In the genomic region with DNA sequence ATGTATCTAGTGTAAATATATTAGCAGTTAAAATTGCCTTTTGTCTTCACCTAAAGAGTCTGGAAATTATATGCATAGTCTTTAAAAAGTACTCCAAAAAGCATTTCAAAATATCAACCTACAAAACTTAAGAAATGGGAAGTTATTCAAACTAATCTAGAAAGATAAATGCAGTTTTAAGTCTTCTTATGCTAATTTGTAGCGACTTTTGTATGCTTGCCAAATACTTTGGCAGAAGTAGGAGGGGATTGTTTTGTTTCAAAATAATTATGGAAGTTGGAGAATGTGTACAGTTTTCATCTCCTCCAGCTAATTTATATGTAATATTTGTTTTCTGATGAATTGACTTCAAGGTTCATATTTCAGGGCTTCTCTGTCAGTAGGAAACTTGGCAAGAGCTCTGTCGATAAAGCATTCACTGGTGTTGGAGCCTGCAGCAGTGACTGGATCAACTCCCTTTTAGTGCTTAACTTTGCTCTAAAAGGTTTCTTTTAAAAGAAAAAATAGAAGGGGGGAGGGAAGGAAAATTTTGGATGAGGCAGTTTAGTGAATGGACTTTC, we compare ENCODE assay signal across 27 mouse cellular contexts. TPM values are rescaled to one million over a fixed set of nuclear protein-coding genes. Genes with fewer than 3 reads are reported as not detected.
DNase-seq lines count a peak whose midpoint lies in the region; ATAC-seq and TF ChIP-seq lines count a peak whose summit lies in the region.
"Had no signal": no experiment of that assay in that cellular context is flagged by ENCODE, and none has a peak within 500 bp of the region (broad histone marks: within the 10 kb centered on the region; RNA-seq: fewer than 3 reads in every experiment).

No protein-coding gene starts in this region.

- H3K9me3 ChIP-seq in forebrain, embryonic 16.5 days (ENCODE audit: control insufficient read depth, low read length) = no peaks in the 10 kb centered on the region
- H3K9me3 ChIP-seq in forebrain, embryonic 12.5 days = no peaks in the 10 kb centered on the region
- H3K9me3 ChIP-seq in kidney, postnatal 0 days (replicated peaks; ENCODE audit: low read length) = no peaks in the 10 kb centered on the region
- H3K9me3 ChIP-seq in midbrain, embryonic 11.5 days (ENCODE audit: control insufficient read depth, low read length) = no peaks in the 10 kb centered on the region
- H3K9me3 ChIP-seq in midbrain, embryonic 13.5 days = no peaks in the 10 kb centered on the region
- H3K9me3 ChIP-seq: forebrain, embryonic 15.5 days; hindbrain, embryonic 15.5 days; intestine, embryonic 15.5 days; limb, embryonic 15.5 days; neural tube, embryonic 15.5 days had no signal

- no peak overlapping the region for H3K4me2 ChIP-seq in forebrain, embryonic 16.5 days (ENCODE audit: low read length)
- no peak overlapping the region for H3K4me2 ChIP-seq in forebrain, embryonic 12.5 days
- H3K4me2 ChIP-seq in kidney, postnatal 0 days (ENCODE audit: low read length) = no peak overlapping the region
- H3K4me2 ChIP-seq in midbrain, embryonic 11.5 days = no peak overlapping the region
- H3K4me2 ChIP-seq in midbrain, embryonic 13.5 days (replicated peaks) = no peak overlapping the region
- H3K4me2 ChIP-seq: forebrain, embryonic 15.5 days; hindbrain, embryonic 15.5 days; intestine, embryonic 15.5 days; limb, embryonic 15.5 days; neural tube, embryonic 15.5 days had no signal

- ATAC-seq in forebrain, embryonic 16.5 days = peak; percentile 54
- no peak for ATAC-seq in forebrain, embryonic 12.5 days (ENCODE audit: low FRiP score)
- no peak for ATAC-seq in kidney, postnatal 0 days (replicated peaks; ENCODE audit: low FRiP score, low read depth)
- ATAC-seq in midbrain, embryonic 11.5 days (ENCODE audit: low FRiP score) = no peak
- no peak for ATAC-seq in midbrain, embryonic 13.5 days
- ATAC-seq: forebrain, embryonic 15.5 days; intestine, embryonic 15.5 days had no signal

- WGBS in forebrain, embryonic 16.5 days = 33% methylated on average over 2 of the region's 2 CpGs
- 73% methylated on average over 2 of the region's 2 CpGs for WGBS in forebrain, embryonic 12.5 days
- 53% methylated on average over 2 of the region's 2 CpGs for WGBS in kidney, postnatal 0 days
- WGBS in kidney, adult 2 months = 55% methylated on average over 2 of the region's 2 CpGs
- 88% methylated on average over 2 of the region's 2 CpGs for WGBS in midbrain, embryonic 11.5 days
- 76% methylated on average over 2 of the region's 2 CpGs for WGBS in midbrain, embryonic 13.5 days

- TF ChIP-seq POLR2A in kidney, adult 2 months (IDR thresholded peaks at IDR 0.05; ENCODE audit: low read depth, low read length) = no peak

- H3K4me3 ChIP-seq in forebrain, embryonic 16.5 days (replicated peaks; ENCODE audit: low read length) = no peak overlapping the region
- no peak overlapping the region for H3K4me3 ChIP-seq in forebrain, embryonic 12.5 days (replicated peaks)
- H3K4me3 ChIP-seq in kidney, postnatal 0 days (replicated peaks; ENCODE audit: low read depth, low read length) = no peak overlapping the region
- H3K4me3 ChIP-seq in kidney, adult 2 months (ENCODE audit: insufficient read depth, low read depth, low read length) = no peak overlapping the region
- no peak overlapping the region for H3K4me3 ChIP-seq in midbrain, embryonic 11.5 days (ENCODE audit: low read depth, low read length)
- H3K4me3 ChIP-seq in midbrain, embryonic 13.5 days (replicated peaks) = no peak overlapping the region
- H3K4me3 ChIP-seq: forebrain, embryonic 15.5 days; hindbrain, embryonic 15.5 days; intestine, embryonic 15.5 days; limb, embryonic 15.5 days; neural tube, embryonic 15.5 days had no signal

- no peak for TF ChIP-seq CTCF in kidney, postnatal 0 days (IDR thresholded peaks at IDR 0.05; ENCODE audit: low read depth)
- TF ChIP-seq CTCF in kidney, adult 2 months (conservative IDR thresholded peaks at IDR 0.05; ENCODE audit: insufficient read depth, insufficient read length, low read depth, low read length) = no peak

- H3K27me3 ChIP-seq in forebrain, embryonic 16.5 days (replicated peaks; ENCODE audit: control insufficient read depth, insufficient read depth, low read length) = no peaks in the 10 kb centered on the region
- H3K27me3 ChIP-seq in forebrain, embryonic 12.5 days = no peaks in the 10 kb centered on the region
- no peaks in the 10 kb centered on the region for H3K27me3 ChIP-seq in kidney, postnatal 0 days (ENCODE audit: insufficient read depth, low read length)
- no peaks in the 10 kb centered on the region for H3K27me3 ChIP-seq in kidney, adult 2 months (replicated peaks; ENCODE audit: control insufficient read depth, insufficient read depth, low read length)
- no peaks in the 10 kb centered on the region for H3K27me3 ChIP-seq in midbrain, embryonic 11.5 days (ENCODE audit: control insufficient read depth, insufficient read depth, low read length)
- no peaks in the 10 kb centered on the region; the same call in 1 of the 2 replicates for H3K27me3 ChIP-seq in midbrain, embryonic 13.5 days
- H3K27me3 ChIP-seq: forebrain, embryonic 15.5 days; hindbrain, embryonic 15.5 days; intestine, embryonic 15.5 days; limb, embryonic 15.5 days; neural tube, embryonic 15.5 days had no signal

- no peak overlapping the region for H3K9ac ChIP-seq in forebrain, embryonic 16.5 days (replicated peaks; ENCODE audit: low read depth, low read length)
- no peak overlapping the region for H3K9ac ChIP-seq in forebrain, embryonic 12.5 days
- no peak overlapping the region for H3K9ac ChIP-seq in kidney, postnatal 0 days (ENCODE audit: low read depth, low read length)
- H3K9ac ChIP-seq in midbrain, embryonic 11.5 days (ENCODE audit: low read length) = no peak overlapping the region
- no peak overlapping the region for H3K9ac ChIP-seq in midbrain, embryonic 13.5 days (replicated peaks)
- H3K9ac ChIP-seq: forebrain, embryonic 15.5 days; hindbrain, embryonic 15.5 days; intestine, embryonic 15.5 days; limb, embryonic 15.5 days; liver, embryonic 14.5 days; neural tube, embryonic 15.5 days had no signal

- peaks cover 11% of the 10 kb centered on the region for H3K4me1 ChIP-seq in forebrain, embryonic 16.5 days (replicated peaks; ENCODE audit: control insufficient read depth, insufficient read depth, low read length)
- H3K4me1 ChIP-seq in forebrain, embryonic 12.5 days = peaks cover 8% of the 10 kb centered on the region; the same call in 1 of the 2 replicates
- H3K4me1 ChIP-seq in kidney, postnatal 0 days (replicated peaks; ENCODE audit: insufficient read depth, low read length) = no peaks in the 10 kb centered on the region
- no peaks in the 10 kb centered on the region for H3K4me1 ChIP-seq in kidney, adult 2 months (ENCODE audit: control insufficient read depth, insufficient read depth, low read length)
- H3K4me1 ChIP-seq in midbrain, embryonic 11.5 days (ENCODE audit: control insufficient read depth, insufficient read depth, low read length) = no peaks in the 10 kb centered on the region
- H3K4me1 ChIP-seq in midbrain, embryonic 13.5 days (replicated peaks) = no peaks in the 10 kb centered on the region
- H3K4me1 ChIP-seq: hindbrain, embryonic 15.5 days; intestine, embryonic 15.5 days; limb, embryonic 15.5 days; neural tube, embryonic 15.5 days had no signal

- no peak overlapping the region for H3K27ac ChIP-seq in forebrain, embryonic 16.5 days (ENCODE audit: low read length)
- H3K27ac ChIP-seq in forebrain, embryonic 12.5 days = no peak overlapping the region
- no peak overlapping the region for H3K27ac ChIP-seq in kidney, postnatal 0 days
- H3K27ac ChIP-seq in kidney, adult 2 months (ENCODE audit: insufficient read depth, low read depth, low read length) = no peak overlapping the region
- H3K27ac ChIP-seq in midbrain, embryonic 11.5 days (ENCODE audit: low read depth, low read length) = no peak overlapping the region
- H3K27ac ChIP-seq in midbrain, embryonic 13.5 days = no peak overlapping the region
- H3K27ac ChIP-seq: forebrain, embryonic 15.5 days; hindbrain, embryonic 15.5 days; intestine, embryonic 15.5 days; limb, embryonic 15.5 days; liver, embryonic 14.5 days; neural tube, embryonic 15.5 days had no signal

- H3K36me3 ChIP-seq in forebrain, embryonic 16.5 days (ENCODE audit: control insufficient read depth, insufficient read depth) = no peaks in the 10 kb centered on the region
- H3K36me3 ChIP-seq in forebrain, embryonic 12.5 days (replicated peaks) = no peaks in the 10 kb centered on the region
- H3K36me3 ChIP-seq in kidney, postnatal 0 days (ENCODE audit: insufficient read depth, low read length) = no peaks in the 10 kb centered on the region
- H3K36me3 ChIP-seq in kidney, adult 2 months (ENCODE audit: control insufficient read depth, insufficient read depth, low read length) = no peaks in the 10 kb centered on the region
- H3K36me3 ChIP-seq in midbrain, embryonic 11.5 days (ENCODE audit: control insufficient read depth, insufficient read depth, low read length) = no peaks in the 10 kb centered on the region
- H3K36me3 ChIP-seq in midbrain, embryonic 13.5 days = no peaks in the 10 kb centered on the region
- H3K36me3 ChIP-seq: forebrain, embryonic 15.5 days; hindbrain, embryonic 15.5 days; intestine, embryonic 15.5 days; limb, embryonic 15.5 days; neural tube, embryonic 15.5 days had no signal

- peak; percentile 84 for DNase-seq in kidney, postnatal 0 days (ENCODE audit: low spot score)
- DNase-seq in kidney, adult 2 months = no peak
- peak; percentile 45 for DNase-seq in midbrain, embryonic 11.5 days (ENCODE audit: low spot score, missing footprints)
- peak; percentile 36 for DNase-seq in skeletal muscle tissue, adult 2 months (ENCODE audit: low read depth, low spot score)
- DNase-seq in heart, adult 8-10 months (ENCODE audit: low spot score) = no peak
- DNase-seq: adrenal gland, postnatal 14 days; cerebellum, adult 9-10 months; gastrocnemius, postnatal 36 days; heart, postnatal 4 days; kidney, adult 9 months; kidney, postnatal 4 days; layer of hippocampus, adult 9-11 months; lung, postnatal 36 days; right cerebral cortex, adult 18-20 months; right cerebral cortex, postnatal 4 days; thymus, adult 18-20 months; thymus, postnatal 36 days had no signal

RNA-seq across cellular contexts. Expression of gene Hmgcll1, which starts 15.8 kb away (rescaled TPM):
- polyA plus RNA-seq in forebrain, embryonic 16.5 days (2015; fragmentation: Nextera tagmentation; extraction: Ambion mirVana) = 15.3 and 20.9 TPM in 2 replicates
- 13.1 and 14.4 TPM in 2 replicates for polyA plus RNA-seq in forebrain, embryonic 12.5 days (2016; fragmentation: Nextera tagmentation; extraction: Ambion mirVana)
- polyA plus RNA-seq in kidney, postnatal 0 days (2015; fragmentation: Nextera tagmentation; extraction: Ambion mirVana) = 2.0 and 2.1 TPM in 2 replicates
- polyA plus RNA-seq in kidney, adult 2 months (2012; rRNA removed) = 0.58 and 1.2 TPM in 2 replicates
- 13.9 and 14.3 TPM in 2 replicates for polyA plus RNA-seq in midbrain, embryonic 11.5 days (2014; fragmentation: Nextera tagmentation; extraction: Ambion mirVana)
- 21.6 and 22.6 TPM in 2 replicates for polyA plus RNA-seq in midbrain, embryonic 13.5 days (2015; fragmentation: Nextera tagmentation; extraction: Ambion mirVana)
- under 1 TPM in 3 of 4 experiments, not detected in 1; 0.11 to 0.22 (median 0.16) TPM for total RNA-seq in heart, adult 8-10 months (2022)
- total RNA-seq: common myeloid progenitor, adult 5-6 weeks had no signal

Comparison
In these comparisons a context has a peak if more than half of its experiments do, and no peak if none do; other contexts are left out.
1. DNase-seq: peak in kidney, postnatal 0 days (single experiment), midbrain, embryonic 11.5 days (single experiment) and skeletal muscle tissue, adult 2 months (single experiment); none in kidney, adult 2 months (single experiment) and heart, adult 8-10 months (single experiment).